In the genomic region with DNA sequence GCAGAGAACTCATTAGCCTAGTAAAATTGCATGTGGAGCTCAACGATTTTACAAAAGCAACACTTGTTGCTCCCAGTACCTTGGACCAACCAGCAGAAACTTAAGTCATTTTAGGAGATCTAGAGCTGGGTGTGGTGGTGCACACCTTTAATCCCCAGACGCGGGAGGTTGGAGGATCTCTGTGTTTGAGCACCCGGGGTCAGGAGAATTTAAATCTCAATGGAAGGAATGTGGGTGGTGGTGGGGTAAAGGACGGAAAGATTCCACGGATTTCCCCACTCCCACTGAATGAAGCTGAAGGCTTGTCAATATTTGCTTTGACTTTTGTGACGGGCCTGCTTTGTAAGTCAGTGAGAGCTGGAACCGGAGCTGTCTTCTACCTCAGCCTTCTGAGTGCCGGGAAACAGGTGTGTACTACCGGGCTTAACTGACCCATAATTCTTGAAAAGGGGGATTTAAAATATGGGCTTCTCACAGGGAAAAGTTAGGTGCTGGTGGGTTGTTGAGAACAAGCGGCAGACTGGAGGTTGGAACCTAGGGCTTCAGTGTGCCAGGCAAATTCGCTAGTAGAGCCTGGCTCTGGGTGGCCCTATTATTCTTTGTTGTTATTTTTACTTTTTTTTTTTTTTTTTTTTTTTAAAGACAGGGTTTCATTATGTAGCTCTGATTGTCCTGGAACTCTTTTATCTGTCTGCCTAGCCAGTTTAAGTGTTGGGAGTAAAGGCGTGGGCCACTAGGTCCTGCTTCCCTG, we compare ENCODE assay signal across 9 mouse cellular contexts. TPM values are rescaled to one million over a fixed set of nuclear protein-coding genes. Genes with fewer than 3 reads are reported as not detected.
A peak's percentile ranks its signal among the peaks of the same experiment; 100 is the strongest.
DNase-seq lines count a peak whose midpoint lies in the region; ATAC-seq lines count a peak whose summit lies in the region.
"Had no signal": no experiment of that assay in that cellular context is flagged by ENCODE, and none has a peak within 500 bp of the region (broad histone marks: within the 10 kb centered on the region; RNA-seq: fewer than 3 reads in every experiment).

No protein-coding gene starts in this region.

- H3K27me3 ChIP-seq in hindbrain, embryonic 12.5 days: no peaks in the 10 kb centered on the region
- no peaks in the 10 kb centered on the region for H3K27me3 ChIP-seq in midbrain, embryonic 13.5 days

- H3K4me3 ChIP-seq in hindbrain, embryonic 12.5 days: no peak overlapping the region
- H3K4me3 ChIP-seq in midbrain, embryonic 13.5 days (replicated peaks): peak overlapping the region; percentile 98; the same call in 1 of the 2 replicates

- no peaks in the 10 kb centered on the region for H3K9me3 ChIP-seq in hindbrain, embryonic 12.5 days (replicated peaks)
- no peaks in the 10 kb centered on the region for H3K9me3 ChIP-seq in midbrain, embryonic 13.5 days

- H3K4me1 ChIP-seq in hindbrain, embryonic 12.5 days: peaks cover 10% of the 10 kb centered on the region
- peaks cover 23% of the 10 kb centered on the region for H3K4me1 ChIP-seq in midbrain, embryonic 13.5 days (replicated peaks)

- peak; percentile 43 for DNase-seq in cerebellum, adult 9-10 months
- no peak for DNase-seq in cerebellum, postnatal 36 days
- DNase-seq in ES-CJ7 (ENCODE audit: low read depth, low spot score): peak; percentile 96
- DNase-seq in cerebellum, adult 18-20 months: no peak
- DNase-seq in heart, adult 9 months (ENCODE audit: low spot score in 2 of 2): no peak
- DNase-seq: heart, adult 2 months had no signal

- no peak overlapping the region for H3K27ac ChIP-seq in hindbrain, embryonic 12.5 days
- H3K27ac ChIP-seq in midbrain, embryonic 13.5 days: no peak overlapping the region
- H3K27ac ChIP-seq: heart, adult 2 months had no signal

- H3K4me2 ChIP-seq in hindbrain, embryonic 12.5 days (replicated peaks): peak overlapping the region; percentile 69
- H3K4me2 ChIP-seq in midbrain, embryonic 13.5 days (replicated peaks): peak overlapping the region; percentile 75

- WGBS in hindbrain, embryonic 12.5 days: 23% methylated on average over 13 of the region's 13 CpGs
- WGBS in midbrain, embryonic 13.5 days: 15% methylated on average over 13 of the region's 13 CpGs

- no peak for ATAC-seq in hindbrain, embryonic 12.5 days (ENCODE audit: low FRiP score)
- ATAC-seq in midbrain, embryonic 13.5 days: no peak
- no peak for ATAC-seq in frontal cortex, adult (ENCODE audit: low TSS enrichment)

- H3K36me3 ChIP-seq in hindbrain, embryonic 12.5 days: peaks cover 9% of the 10 kb centered on the region; the same call in 1 of the 2 replicates
- H3K36me3 ChIP-seq in midbrain, embryonic 13.5 days: peaks cover 12% of the 10 kb centered on the region

- H3K9ac ChIP-seq in hindbrain, embryonic 12.5 days: no peak overlapping the region
- no peak overlapping the region for H3K9ac ChIP-seq in midbrain, embryonic 13.5 days (replicated peaks)

RNA-seq across cellular contexts. Expression of a gene that starts 1.2 kb away (rescaled TPM):
- 45.5 and 45.9 TPM in 2 replicates for polyA plus RNA-seq in hindbrain, embryonic 12.5 days (2016; fragmentation: Nextera tagmentation; extraction: Ambion mirVana)
- 22.3 and 28.7 TPM in 2 replicates for polyA plus RNA-seq in midbrain, embryonic 13.5 days (2015; fragmentation: Nextera tagmentation; extraction: Ambion mirVana)

RNA-seq across cellular contexts. Expression of a gene that starts 33.6 kb away (rescaled TPM):
- 26.0 and 34.5 TPM in 2 replicates for polyA plus RNA-seq in hindbrain, embryonic 12.5 days (2016; fragmentation: Nextera tagmentation; extraction: Ambion mirVana)
- 6.2 and 6.8 TPM in 2 replicates for polyA plus RNA-seq in midbrain, embryonic 13.5 days (2015; fragmentation: Nextera tagmentation; extraction: Ambion mirVana)

Comparison
In these comparisons a context has a peak if more than half of its experiments do, and no peak if none do; other contexts are left out.
1. DNase-seq: peak in cerebellum, adult 9-10 months (single experiment) and ES-CJ7 (single experiment); none in cerebellum, postnatal 36 days (0 of 2), cerebellum, adult 18-20 months (0 of 2) and heart, adult 9 months (0 of 2).